8 mouse cellular contexts compared by ENCODE assay signal in the genomic region with DNA sequence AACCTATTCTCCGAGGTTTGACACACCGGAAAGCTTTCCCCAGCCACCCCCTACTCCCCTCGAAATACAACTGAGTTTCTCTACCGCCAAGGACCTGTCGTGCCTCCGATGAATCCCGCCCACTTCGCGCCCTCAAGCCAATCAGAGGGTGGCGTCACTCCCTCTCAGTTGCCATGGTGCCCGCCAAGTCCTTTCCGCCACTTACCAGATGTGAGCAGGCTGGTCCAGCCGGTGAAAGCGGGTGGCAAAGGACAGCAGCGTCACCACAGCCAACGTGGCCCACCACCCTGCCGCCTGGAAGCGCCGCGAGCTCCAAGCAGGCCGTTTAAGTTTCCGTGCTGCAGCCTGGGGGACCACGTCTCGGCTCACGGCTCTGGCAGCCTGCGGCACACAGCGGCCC. TPM values are rescaled to one million over a fixed set of nuclear protein-coding genes. Genes with fewer than 3 reads are reported as not detected.
DNase-seq lines count a peak whose midpoint lies in the region; ATAC-seq and TF ChIP-seq lines count a peak whose summit lies in the region.

Gene Gstz1 (plus strand): TSS at position 200 of the 400 bp plus-strand sequence.

- no peaks in the 10 kb centered on the region for H3K27me3 ChIP-seq in forebrain, embryonic 15.5 days
- no peaks in the 10 kb centered on the region for H3K27me3 ChIP-seq in thymus, adult 2 months (ENCODE audit: control insufficient read depth, insufficient read depth, low read length)

- peak within 1 kb of the TSS; percentile 97 to 99 for H3K4me3 ChIP-seq in ES-E14 (ENCODE audit: insufficient read depth in 1 of 2, low read depth in 1 of 2, low read length in 2 of 2, poor library complexity in 1 of 2, severe bottlenecking in 1 of 2)
- peak within 1 kb of the TSS; percentile 82 for H3K4me3 ChIP-seq in forebrain, embryonic 15.5 days
- peak within 1 kb of the TSS; percentile 98 for H3K4me3 ChIP-seq in lung, adult 2 months (replicated peaks; ENCODE audit: extremely low read depth, low read depth, low read length)
- H3K4me3 ChIP-seq in thymus, adult 2 months (ENCODE audit: control insufficient read depth, insufficient read depth, low read length), result peak within 1 kb of the TSS; percentile 74

- peak within 1 kb of the TSS; percentile 91 for H3K9ac ChIP-seq in ES-E14 (ENCODE audit: insufficient read depth, low read depth, low read length, poor library complexity, severe bottlenecking)
- peak within 1 kb of the TSS; percentile 86 for H3K9ac ChIP-seq in forebrain, embryonic 15.5 days (replicated peaks)

- no peaks in the 10 kb centered on the region; a peak in 1 of 4 replicates for H3K4me1 ChIP-seq in ES-E14 (ENCODE audit: control insufficient read depth in 2 of 2, insufficient read depth in 2 of 2, low read length in 2 of 2, poor library complexity in 1 of 2)
- peaks cover 22% of the 10 kb centered on the region for H3K4me1 ChIP-seq in forebrain, embryonic 15.5 days
- H3K4me1 ChIP-seq in lung, adult 2 months (ENCODE audit: control insufficient read depth, insufficient read depth, low read length), result no peaks in the 10 kb centered on the region
- peaks cover 3% of the 10 kb centered on the region; the same call in 1 of the 2 replicates for H3K4me1 ChIP-seq in thymus, adult 2 months (replicated peaks; ENCODE audit: control insufficient read depth, insufficient read depth, low read length)

- peaks cover 3% of the 10 kb centered on the region for H3K36me3 ChIP-seq in ES-E14 (ENCODE audit: control insufficient read depth, insufficient read depth, low read length, poor library complexity, severe bottlenecking)
- H3K36me3 ChIP-seq in forebrain, embryonic 15.5 days, result no peaks in the 10 kb centered on the region
- no peaks in the 10 kb centered on the region for H3K36me3 ChIP-seq in thymus, adult 2 months (ENCODE audit: control insufficient read depth, insufficient read depth, low read length)

- intact Hi-C loops in heart, postnatal 25 days (cut with DNase I), result loop anchor here (2.0 kb wide), 1 partner anchor 120 kb away; the partner anchor contains the start of genes Ahsa1 and Vipas39

- H3K4me2 ChIP-seq in forebrain, embryonic 15.5 days (replicated peaks), result peak within 1 kb of the TSS; percentile 67

- no peak for TF ChIP-seq CTCF in lung, adult 2 months (IDR thresholded peaks at IDR 0.05; ENCODE audit: insufficient read depth, low read length)
- TF ChIP-seq CTCF in thymus, adult 2 months (IDR thresholded peaks at IDR 0.05; ENCODE audit: borderline replicate concordance, control insufficient read depth, extremely low read depth, insufficient read depth, low read length, poor library complexity), result no peak

- peak; percentile 43; the same call in 1 of the 2 replicates for TF ChIP-seq POLR2A in lung, adult 2 months (IDR thresholded peaks at IDR 0.05; ENCODE audit: borderline replicate concordance, extremely low read depth, low read depth, low read length)
- TF ChIP-seq POLR2A in thymus, adult 2 months (IDR thresholded peaks at IDR 0.05; ENCODE audit: control insufficient read depth, extremely low read depth, insufficient read depth, low read length, poor library complexity), result peak; percentile 43; the same call in 1 of the 2 replicates

- in situ Hi-C loops in ES-E14 (cut with MboI; ENCODE audit: low sequenced_read_pairs in 2 of 2, unreplicated experiment in 2 of 2), result no loop called here

- ATAC-seq in forebrain, embryonic 15.5 days (replicated peaks), result peak; percentile 89
- peak; percentile 85 for ATAC-seq in neutrophil, adult 5-6 weeks (ENCODE audit: extremely low read depth, insufficient number of reproducible peaks, low FRiP score, poor library complexity, severe bottlenecking)

- DNase-seq in ES-E14 (ENCODE audit: low read depth, low spot score), result peak; percentile 84
- peak; percentile 85 for DNase-seq in cerebellum, adult 11-12 months
- peak; percentile 76 for DNase-seq in heart, postnatal 25 days (ENCODE audit: low spot score)
- peak; percentile 82 to 91 for DNase-seq in layer of hippocampus, adult 18-20 months (ENCODE audit: low spot score in 2 of 2)
- DNase-seq in lung, adult 2 months, result peak; percentile 88
- DNase-seq in thymus, adult 2 months, result peak; percentile 93

- H3K27ac ChIP-seq in ES-E14 (ENCODE audit: insufficient read depth, low read depth, low read length, poor library complexity, severe bottlenecking), result peak within 1 kb of the TSS; percentile 83
- peak within 1 kb of the TSS; percentile 97 for H3K27ac ChIP-seq in forebrain, embryonic 15.5 days (replicated peaks)
- no peak within 1 kb of the TSS for H3K27ac ChIP-seq in thymus, adult 2 months (ENCODE audit: control insufficient read depth, insufficient read depth, low read length)

- under 1% methylated on average over 27 of the region's 27 CpGs for WGBS in forebrain, embryonic 15.5 days
- WGBS in lung, adult 2 months, result under 1% methylated on average over 27 of the region's 27 CpGs
- WGBS in thymus, adult 2 months, result 1% methylated on average over 27 of the region's 27 CpGs

- H3K9me3 ChIP-seq in ES-E14 (ENCODE audit: control insufficient read depth, insufficient read depth, low read depth, low read length), result no peaks in the 10 kb centered on the region; the same call in none of the 2 replicates
- H3K9me3 ChIP-seq in forebrain, embryonic 15.5 days, result no peaks in the 10 kb centered on the region

TF ChIP-seq in ES-E14, 5 proteins besides CTCF, POLR2A, EP300 and RAD21:
- no peak for TF ChIP-seq MAFK (IDR thresholded peaks at IDR 0.05; ENCODE audit: insufficient read depth, low read depth, low read length)

RNA-seq across cellular contexts. Expression of gene Gstz1, which starts in this region (rescaled TPM):
- 16.9 and 22.6 TPM in 2 replicates for total RNA-seq in ES-E14 (2012; rRNA removed)
- polyA plus RNA-seq in forebrain, embryonic 15.5 days (2015; fragmentation: Nextera tagmentation; extraction: Ambion mirVana), result 25.5 and 26.8 TPM in 2 replicates
- total RNA-seq in heart, postnatal 25 days (2021), result 10 to 100 TPM; 46.4 to 47.0 TPM
- 10 to 100 TPM; 47.1 to 50.3 TPM for total RNA-seq in layer of hippocampus, adult 18-20 months (2021)
- polyA plus RNA-seq in lung, adult 2 months (2012; rRNA removed), result 54.5 and 69.7 TPM in 2 replicates
- total RNA-seq in neutrophil, adult 5-6 weeks (2017), result 6.9 and 10.2 TPM in 2 replicates
- 39.0 and 46.9 TPM in 2 replicates for polyA plus RNA-seq in thymus, adult 2 months (2012; rRNA removed)
